Mouse (Mus musculus) neural tube, postnatal 0 days (tissue): ENCODE data around the gene Erap1. TPM values are rescaled to one million over a fixed set of nuclear protein-coding genes. Genes with fewer than 3 reads are reported as not detected.

ENCODE experiments used
- polyA plus RNA-seq: library from polyadenylated mRNA; unstranded; fragments of >200 nt; fragmentation: Nextera tagmentation; extraction: Ambion mirVana; gene quantifications from 2 replicates; pipeline ENCODE4 v1.2.1, GENCODE M21; 2015

Gene Erap1
- 7.0 and 10.8 TPM in 2 replicates for polyA plus RNA-seq

DNA sequence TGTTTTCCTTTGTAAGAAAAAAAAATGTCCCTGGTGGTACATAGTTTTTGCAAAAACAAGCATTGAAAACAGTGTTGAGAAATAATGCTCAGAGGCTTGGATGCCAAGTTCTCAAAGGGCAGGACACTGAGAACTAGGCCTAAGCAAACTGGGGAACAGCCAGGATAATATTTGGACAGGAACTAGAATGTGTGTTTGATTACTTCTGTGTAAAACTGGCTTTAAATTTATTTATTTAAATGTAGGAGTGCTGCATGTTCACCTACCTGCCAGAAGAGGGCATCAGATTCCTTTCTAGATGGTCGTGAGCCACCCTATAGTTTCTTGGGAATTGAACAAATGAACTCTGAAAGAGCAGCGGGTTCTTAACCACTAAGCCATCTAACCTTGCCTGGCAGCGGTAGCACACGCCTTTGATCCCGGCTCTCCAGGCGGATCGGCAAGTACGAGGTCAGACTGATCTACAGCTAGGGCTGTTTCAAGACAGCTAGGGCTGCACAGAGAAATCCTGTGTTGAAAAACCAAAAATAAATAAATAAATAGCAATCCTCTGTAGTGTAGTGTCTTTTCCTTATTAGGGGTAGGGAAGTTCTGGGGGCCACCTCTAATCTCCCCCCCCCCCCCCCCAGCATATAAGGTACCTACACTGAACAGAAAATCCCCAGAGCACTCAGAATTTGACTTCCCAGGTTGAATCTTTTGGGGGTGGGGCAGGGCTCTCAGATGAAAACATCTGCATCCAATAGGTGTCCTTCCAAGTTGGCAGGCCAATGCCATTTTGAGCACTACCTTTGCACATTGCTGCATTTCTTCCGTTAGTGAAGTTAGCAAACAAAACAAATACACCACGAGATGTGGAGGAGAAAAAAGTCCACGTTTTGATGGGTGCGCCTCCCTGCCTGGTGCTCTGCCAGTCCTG is at the start of gene Erap1:
TSS of gene Erap1 (plus strand) at position 776 of the 919 bp plus-strand sequence.

Other genes with a start within 250 kb of the Erap1 start
- 4.6 and 6.7 TPM in 2 replicates for gene Zfp72, start 248.7 kb upstream of the Erap1 start, polyA plus RNA-seq
- 83.5 and 85.5 TPM in 2 replicates for gene Ftl1-ps1, start 239.9 kb upstream of the Erap1 start, polyA plus RNA-seq
- gene Zfp825, start 145.6 kb upstream of the Erap1 start, polyA plus RNA-seq = 15.7 and 16.3 TPM in 2 replicates
- 8.9 and 10.2 TPM in 2 replicates for gene Cast, start 169.2 kb downstream of the Erap1 start, polyA plus RNA-seq